Mouse (Mus musculus) midbrain, embryonic 16.5 days (tissue): ENCODE data around the gene Ispd. TPM values are rescaled to one million over a fixed set of nuclear protein-coding genes. Genes with fewer than 3 reads are reported as not detected.

ENCODE experiments used
- ATAC-seq: fragments of 200-750 bp; cut with Nextera tagmentation; 2 replicates; pipeline ENCODE4 v1.8.0; 2017; ENCODE audit warnings: moderate TSS enrichment
- H3K27ac ChIP-seq: fragments of 300-500 bp; sonication (generic); 2 replicates; pipeline ENCODE4 v1.5.1; 2014; ENCODE audit warnings: mild to moderate bottlenecking, low read length, mixed read lengths
- H3K27me3 ChIP-seq: fragments of 300-500 bp; sonication (generic); 2 replicates; pipeline ENCODE4 v1.6.1; 2014; ENCODE audit warnings: low read depth, low read length, mixed read lengths; ENCODE audit not compliant: control insufficient read depth, insufficient read depth
- H3K36me3 ChIP-seq: fragments of 300-500 bp; sonication (generic); 2 replicates; pipeline ENCODE4 v1.6.1; 2014; ENCODE audit warnings: mild to moderate bottlenecking, low read length, moderate library complexity, mixed read lengths; ENCODE audit not compliant: control insufficient read depth, insufficient read depth
- H3K4me1 ChIP-seq: fragments of 300-500 bp; sonication (generic); 2 replicates; pipeline ENCODE4 v1.6.1; 2014; ENCODE audit warnings: mild to moderate bottlenecking, low read length, mixed read lengths; ENCODE audit not compliant: control insufficient read depth, insufficient read depth
- H3K4me2 ChIP-seq: fragments of 300-500 bp; sonication (generic); 2 replicates; pipeline ENCODE4 v1.6.1; 2014; ENCODE audit warnings: mild to moderate bottlenecking, low read length, mixed read lengths
- H3K4me3 ChIP-seq: fragments of 300-500 bp; sonication (generic); 2 replicates; pipeline ENCODE4 v1.5.1; 2014; ENCODE audit warnings: low read depth, mild to moderate bottlenecking, low read length, moderate library complexity, mixed read lengths
- H3K9ac ChIP-seq: fragments of 300-500 bp; sonication (generic); 2 replicates; pipeline ENCODE4 v1.6.1; 2014; ENCODE audit warnings: low read depth, low read length, mixed read lengths
- H3K9me3 ChIP-seq: fragments of 300-500 bp; sonication (generic); replicated peaks from 2 replicates; pipeline ENCODE4 v1.6.1; 2014; ENCODE audit warnings: mild to moderate bottlenecking, low read length, mixed read lengths; ENCODE audit not compliant: control insufficient read depth, poor library complexity, severe bottlenecking
- WGBS: fragments of 180-500 bp; shearing (Covaris S2); extraction: QIAGEN DNeasy Blood & Tissue Kit; methylation state at CpG from one replicate; pipeline ENCODE4 v1.1.7; 2014; 5-methylcytosine and 5-hydroxymethylcytosine counted together
- polyA plus RNA-seq: library from polyadenylated mRNA; unstranded; fragments of >200 nt; fragmentation: Nextera tagmentation; extraction: Ambion mirVana; gene quantifications from 2 replicates; pipeline ENCODE4 v1.2.1, GENCODE M21; 2015

The Ispd gene
- polyA plus RNA-seq, 1 experiment from 2014 or later = 11.0 TPM

- 42% methylated on average over 4 of the region's 4 CpGs for WGBS
- Histone ChIP-seq H3K9me3 (no peaks in the 10 kb centered on the region), H3K27ac (no peak overlapping the region), H3K4me2 (no peak overlapping the region), H3K27me3 (no peaks in the 10 kb centered on the region), H3K36me3 (no peaks in the 10 kb centered on the region), H3K9ac (no peak overlapping the region), H3K4me1 (no peaks in the 10 kb centered on the region), H3K4me3 (no peak overlapping the region)
- peak; percentile 39; the same call in 1 of the 2 replicates for ATAC-seq
Observed at GRCm38 (mm10) chr12:36531421-36532072, 150.3 kb downstream of the Ispd start.

DNA sequence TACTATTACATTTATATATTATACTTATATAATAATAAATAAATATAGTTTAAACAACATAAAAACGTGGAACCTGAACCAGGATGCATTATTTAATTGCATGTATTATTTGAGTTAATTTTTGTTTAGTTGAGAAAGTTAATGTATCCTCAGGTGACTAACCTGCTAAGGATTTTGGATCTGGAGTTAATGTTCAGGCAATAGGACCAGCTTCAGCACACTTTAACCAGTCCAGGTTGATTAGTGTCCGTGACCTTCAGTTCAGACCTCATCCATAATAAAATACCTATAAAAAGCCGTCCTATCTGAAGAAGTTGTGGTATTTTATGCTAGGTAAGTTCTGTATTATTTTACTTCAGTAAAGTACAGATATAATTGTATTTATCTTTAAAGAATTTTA is 151.3 kb downstream of the Ispd start:
- Histone ChIP-seq H3K27me3 (no peaks in the 10 kb centered on the region), H3K9ac (no peak overlapping the region), H3K9me3 (no peaks in the 10 kb centered on the region), H3K4me1 (no peaks in the 10 kb centered on the region), H3K36me3 (no peaks in the 10 kb centered on the region), H3K4me2 (no peak overlapping the region), H3K4me3 (no peak overlapping the region), H3K27ac (no peak overlapping the region)
- ATAC-seq = no peak
- 86% methylated on average over 3 of the region's 3 CpGs for WGBS

DNA sequence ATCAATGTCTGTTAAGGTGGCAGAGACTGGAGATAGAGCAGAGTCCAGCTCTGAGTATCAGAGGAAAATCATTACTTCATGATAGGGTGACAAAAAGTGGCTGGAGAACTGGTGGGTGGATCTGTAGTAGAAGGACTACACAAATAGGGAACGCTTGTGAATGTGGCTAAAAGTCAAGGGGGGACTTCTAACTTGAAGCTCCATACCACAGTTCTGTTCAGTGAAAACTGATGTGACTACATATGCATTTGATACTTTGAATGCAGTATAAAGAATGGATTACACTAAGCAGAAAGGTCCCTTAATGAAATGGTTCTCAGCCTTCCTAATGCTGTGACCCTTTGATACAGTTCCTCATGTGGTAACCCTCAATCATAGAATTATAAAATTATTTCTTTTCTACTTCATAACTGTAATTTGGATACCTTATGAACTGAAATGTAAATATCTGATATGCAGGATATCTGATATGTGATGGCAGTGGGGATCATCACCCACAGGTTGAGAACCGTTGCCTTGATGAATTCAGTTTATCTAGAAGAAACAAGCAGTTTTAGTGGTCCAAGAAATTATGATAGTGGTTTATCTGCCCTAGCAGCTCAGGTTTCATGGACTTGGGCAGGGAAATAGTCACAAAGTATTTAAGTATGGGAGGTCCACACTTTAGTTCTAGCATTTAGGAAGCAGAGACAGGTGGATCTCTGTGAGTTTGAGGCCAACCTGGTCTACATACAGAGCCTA is 152.1 kb downstream of the Ispd start:
- WGBS = 96% methylated on average over 2 of the region's 2 CpGs
- H3K4me1 ChIP-seq = no peaks in the 10 kb centered on the region
- no peak overlapping the region for H3K27ac ChIP-seq
- no peaks in the 10 kb centered on the region for H3K36me3 ChIP-seq
- H3K9ac ChIP-seq = no peak overlapping the region
- no peak overlapping the region for H3K4me2 ChIP-seq
- H3K9me3 ChIP-seq = no peaks in the 10 kb centered on the region
- no peaks in the 10 kb centered on the region for H3K27me3 ChIP-seq
- ATAC-seq = no peak
- H3K4me3 ChIP-seq = no peak overlapping the region

DNA sequence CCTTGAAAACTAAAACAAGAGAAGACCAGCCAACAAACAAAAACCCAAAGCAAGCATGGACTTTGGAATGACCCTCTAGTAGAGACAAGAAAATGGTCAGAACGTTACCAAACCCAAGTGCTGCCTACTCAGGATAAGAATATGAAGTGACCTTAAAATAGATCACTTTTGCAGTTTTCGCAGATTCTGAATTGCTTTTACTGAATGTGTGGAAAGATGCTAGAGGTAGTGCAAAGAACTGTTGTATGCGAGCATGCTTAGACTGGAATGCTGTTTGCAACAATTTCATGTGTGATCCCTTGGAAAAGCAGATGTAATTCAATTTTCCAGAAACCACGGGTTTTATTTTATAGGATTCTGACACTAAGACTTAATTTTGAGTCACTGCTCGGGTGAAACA is 153.3 kb downstream of the Ispd start:
- ATAC-seq = no peak
- no peak overlapping the region for H3K4me2 ChIP-seq
- no peaks in the 10 kb centered on the region for H3K9me3 ChIP-seq
- no peak overlapping the region for H3K4me3 ChIP-seq
- H3K9ac ChIP-seq = no peak overlapping the region
- no peaks in the 10 kb centered on the region for H3K27me3 ChIP-seq
- 93% methylated on average over 5 of the region's 5 CpGs for WGBS
- no peaks in the 10 kb centered on the region for H3K4me1 ChIP-seq
- no peaks in the 10 kb centered on the region for H3K36me3 ChIP-seq
- no peak overlapping the region for H3K27ac ChIP-seq

- H3K27me3 ChIP-seq = no peaks in the 10 kb centered on the region
- H3K36me3 ChIP-seq = no peaks in the 10 kb centered on the region
- no peak overlapping the region for H3K4me2 ChIP-seq
- ATAC-seq = no peak
- H3K9me3 ChIP-seq = no peaks in the 10 kb centered on the region
- no peaks in the 10 kb centered on the region for H3K4me1 ChIP-seq
- H3K27ac ChIP-seq = no peak overlapping the region
- H3K4me3 ChIP-seq = no peak overlapping the region
- H3K9ac ChIP-seq = no peak overlapping the region
Observed at GRCm38 (mm10) chr12:36545318-36545717, 164.1 kb downstream of the Ispd start.

DNA sequence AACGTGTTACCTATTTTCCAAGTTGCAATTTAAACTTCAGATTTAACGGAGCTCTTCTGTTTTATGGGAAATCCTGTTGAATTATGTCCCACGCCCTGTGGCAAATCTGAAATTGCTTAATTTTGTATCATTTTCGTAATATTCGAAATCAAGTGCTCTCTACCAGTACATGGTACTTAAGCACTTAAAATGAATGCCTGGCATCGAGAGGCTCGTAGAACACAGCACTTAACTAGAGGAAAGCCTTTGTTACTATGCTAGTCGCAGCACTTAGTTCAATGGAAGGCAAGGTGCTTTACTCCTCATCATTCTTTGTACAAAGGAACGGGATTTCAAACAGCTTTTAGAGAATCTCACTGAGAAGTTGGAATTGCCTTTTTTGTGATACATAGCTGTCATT is 168.2 kb downstream of the Ispd start:
- 86% methylated on average over 9 of the region's 9 CpGs for WGBS
- Histone ChIP-seq H3K27me3 (no peaks in the 10 kb centered on the region), H3K9me3 (no peaks in the 10 kb centered on the region), H3K4me1 (no peaks in the 10 kb centered on the region), H3K4me2 (no peak overlapping the region), H3K9ac (no peak overlapping the region), H3K36me3 (no peaks in the 10 kb centered on the region), H3K4me3 (no peak overlapping the region), H3K27ac (no peak overlapping the region)
- ATAC-seq = no peak

GRCm38 (mm10) chr12:36554697-36555096 is 173.4 kb downstream of the Ispd start:
- H3K9ac ChIP-seq = no peak overlapping the region
- H3K4me2 ChIP-seq = no peak overlapping the region
- H3K36me3 ChIP-seq = no peaks in the 10 kb centered on the region
- H3K27me3 ChIP-seq = no peaks in the 10 kb centered on the region
- WGBS = 95% methylated on average over 1 of the region's 1 CpGs
- H3K27ac ChIP-seq = no peak overlapping the region
- H3K4me3 ChIP-seq = no peak overlapping the region
- no peak for ATAC-seq
- no peaks in the 10 kb centered on the region for H3K4me1 ChIP-seq
- no peaks in the 10 kb centered on the region for H3K9me3 ChIP-seq

GRCm38 (mm10) chr12:36564146-36564545 is 182.9 kb downstream of the Ispd start:
- no peak overlapping the region for H3K4me2 ChIP-seq
- H3K9ac ChIP-seq = no peak overlapping the region
- H3K27ac ChIP-seq = no peak overlapping the region
- WGBS = 55% methylated on average over 2 of the region's 2 CpGs
- ATAC-seq = no peak
- no peaks in the 10 kb centered on the region for H3K27me3 ChIP-seq
- H3K9me3 ChIP-seq = no peaks in the 10 kb centered on the region
- H3K4me1 ChIP-seq = no peaks in the 10 kb centered on the region
- H3K36me3 ChIP-seq = no peaks in the 10 kb centered on the region
- H3K4me3 ChIP-seq = no peak overlapping the region

GRCm38 (mm10) chr12:36566974-36567373 is 185.7 kb downstream of the Ispd start:
- Histone ChIP-seq H3K36me3 (no peaks in the 10 kb centered on the region), H3K27ac (no peak overlapping the region), H3K4me3 (no peak overlapping the region), H3K4me1 (no peaks in the 10 kb centered on the region), H3K9ac (no peak overlapping the region), H3K9me3 (no peaks in the 10 kb centered on the region), H3K27me3 (no peaks in the 10 kb centered on the region), H3K4me2 (no peak overlapping the region)
- no peak for ATAC-seq
- WGBS = 86% methylated on average over 1 of the region's 1 CpGs
